In the genomic region with DNA sequence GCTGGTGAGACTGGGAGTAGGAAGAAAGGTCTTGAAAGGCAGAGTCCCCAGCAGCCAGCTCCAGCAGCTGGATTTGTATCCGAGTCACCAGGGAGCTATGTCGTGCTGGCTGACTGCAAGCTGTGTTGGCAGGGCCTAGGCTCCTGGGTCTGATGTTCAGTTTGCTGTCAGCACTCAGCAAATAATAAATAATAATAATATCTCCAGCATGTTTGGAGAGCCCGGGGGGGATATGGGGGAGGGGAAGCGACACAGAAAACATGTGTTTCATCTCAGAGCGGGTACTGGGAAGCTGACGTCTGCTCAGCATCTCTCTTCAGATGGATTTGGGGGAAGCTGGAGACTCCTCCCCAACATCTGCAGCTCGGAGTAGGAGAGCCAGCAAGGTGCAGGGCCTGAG, we compare ENCODE assay signal across 17 mouse cellular contexts. TPM values are rescaled to one million over a fixed set of nuclear protein-coding genes. Genes with fewer than 3 reads are reported as not detected.
DNase-seq lines count a peak whose midpoint lies in the region; ATAC-seq and TF ChIP-seq lines count a peak whose summit lies in the region.
"Had no signal": no experiment of that assay in that cellular context is flagged by ENCODE, and none has a peak within 500 bp of the region (broad histone marks: within the 10 kb centered on the region; RNA-seq: fewer than 3 reads in every experiment).

No protein-coding gene starts in this region.

- ATAC-seq in heart, embryonic 11.5 days (replicated peaks; ENCODE audit: insufficient number of reproducible peaks, low FRiP score, low TSS enrichment): no peak
- ATAC-seq in lung, embryonic 14.5 days (ENCODE audit: insufficient read depth): peak; percentile 92
- ATAC-seq in stomach, embryonic 14.5 days (ENCODE audit: insufficient number of reproducible peaks, insufficient read depth, low FRiP score, low read depth): 0 out of 2 replicates have a peak, but pooled peaks have one; percentile 34
- no peak for ATAC-seq in inflammation-experienced regulatory T-cells, adult 6 months
- ATAC-seq: activated CD4-positive, CD25-positive, alpha-beta regulatory T cell, adult 4 months; forebrain, embryonic 16.5 days; liver, embryonic 12.5 days had no signal

- no peaks in the 10 kb centered on the region for H3K27me3 ChIP-seq in heart, adult 2 months (ENCODE audit: control insufficient read depth, insufficient read depth, low read length)
- peaks cover 13% of the 10 kb centered on the region for H3K27me3 ChIP-seq in heart, embryonic 11.5 days (ENCODE audit: control insufficient read depth, insufficient read depth, low read length)
- H3K27me3 ChIP-seq in lung, embryonic 14.5 days (ENCODE audit: insufficient read depth, low read length): peaks cover 9% of the 10 kb centered on the region; the same call in 1 of the 2 replicates
- no peaks in the 10 kb centered on the region for H3K27me3 ChIP-seq in stomach, embryonic 14.5 days (ENCODE audit: control insufficient read depth, insufficient read depth, low read length)

- WGBS in heart, adult 2 months: 66% methylated on average over 7 of the region's 7 CpGs
- WGBS in heart, embryonic 11.5 days (ENCODE audit: insufficient replicate concordance): 59% methylated on average over 7 of the region's 7 CpGs
- WGBS in lung, embryonic 14.5 days: 23% methylated on average over 7 of the region's 7 CpGs
- 55% methylated on average over 7 of the region's 7 CpGs for WGBS in lung, adult 2 months
- 30% methylated on average over 7 of the region's 7 CpGs for WGBS in stomach, embryonic 14.5 days

- TF ChIP-seq POLR2A in heart, adult 2 months (IDR thresholded peaks at IDR 0.05; ENCODE audit: insufficient read depth, low read depth, low read length): no peak
- TF ChIP-seq POLR2A in lung, adult 2 months (IDR thresholded peaks at IDR 0.05; ENCODE audit: borderline replicate concordance, extremely low read depth, low read depth, low read length): no peak

- H3K79me2 ChIP-seq in heart, adult 2 months (replicated peaks; ENCODE audit: control insufficient read depth, insufficient read depth, low read length): no peaks in the 10 kb centered on the region

- peak; percentile 33 to 39 for DNase-seq in heart, adult 2 months
- peak; percentile 84 for DNase-seq in lung, embryonic 14.5 days
- DNase-seq in lung, adult 2 months: no peak
- DNase-seq in gastrocnemius, postnatal 36 days: peak; percentile 28 to 36
- no peak for DNase-seq in frontal cortex, postnatal 14 days (ENCODE audit: low spot score in 2 of 2)
- DNase-seq: B cell, adult 2 months; cerebellum, adult 9-11 months; thymus, postnatal 14 days had no signal

- TF ChIP-seq CTCF in heart, adult 2 months (IDR thresholded peaks at IDR 0.05): no peak
- no peak for TF ChIP-seq CTCF in lung, embryonic 14.5 days (IDR thresholded peaks at IDR 0.05; ENCODE audit: low read depth)
- no peak for TF ChIP-seq CTCF in lung, adult 2 months (IDR thresholded peaks at IDR 0.05; ENCODE audit: insufficient read depth, low read length)

- no peak for TF ChIP-seq EP300 in heart, adult 2 months (IDR thresholded peaks at IDR 0.05; ENCODE audit: insufficient read depth, low read depth, low read length)

- H3K27ac ChIP-seq in heart, adult 2 months: no peak overlapping the region
- no peak overlapping the region for H3K27ac ChIP-seq in heart, embryonic 11.5 days (ENCODE audit: low read depth, low read length)
- H3K27ac ChIP-seq in lung, embryonic 14.5 days (ENCODE audit: low read depth): no peak overlapping the region
- no peak overlapping the region for H3K27ac ChIP-seq in stomach, embryonic 14.5 days (ENCODE audit: low read length)
- H3K27ac ChIP-seq: liver, embryonic 12.5 days had no signal

- intact Hi-C loops in heart, adult 2 months (cut with DNase I): no loop called here
- intact Hi-C loops in gastrocnemius, postnatal 36 days (cut with DNase I): loop anchor here (10.0 kb wide), 1 partner anchor 99 kb away; no protein-coding TSS in a partner anchor

- no peaks in the 10 kb centered on the region for H3K9me3 ChIP-seq in heart, embryonic 11.5 days (replicated peaks; ENCODE audit: control insufficient read depth, low read length)
- no peaks in the 10 kb centered on the region for H3K9me3 ChIP-seq in lung, embryonic 14.5 days (ENCODE audit: low read depth, low read length)
- no peaks in the 10 kb centered on the region for H3K9me3 ChIP-seq in stomach, embryonic 14.5 days (ENCODE audit: control insufficient read depth, low read depth, low read length)
- H3K9me3 ChIP-seq: G1E; liver, embryonic 12.5 days had no signal

- no peak overlapping the region for H3K4me3 ChIP-seq in heart, adult 2 months
- no peak overlapping the region for H3K4me3 ChIP-seq in heart, embryonic 11.5 days (ENCODE audit: low read depth, low read length)
- H3K4me3 ChIP-seq in lung, embryonic 14.5 days (ENCODE audit: low read depth, low read length): no peak overlapping the region
- H3K4me3 ChIP-seq in lung, adult 2 months (replicated peaks; ENCODE audit: extremely low read depth, low read depth, low read length): no peak overlapping the region
- no peak overlapping the region for H3K4me3 ChIP-seq in stomach, embryonic 14.5 days (ENCODE audit: low read depth, low read length)
- H3K4me3 ChIP-seq: liver, embryonic 12.5 days had no signal

- no peak overlapping the region for H3K4me2 ChIP-seq in heart, embryonic 11.5 days
- H3K4me2 ChIP-seq in lung, embryonic 14.5 days: no peak overlapping the region
- no peak overlapping the region for H3K4me2 ChIP-seq in stomach, embryonic 14.5 days (replicated peaks; ENCODE audit: low read depth, low read length)
- H3K4me2 ChIP-seq: liver, embryonic 12.5 days had no signal

- no peak overlapping the region for H3K9ac ChIP-seq in heart, adult 2 months (ENCODE audit: low read depth, low read length)
- H3K9ac ChIP-seq in heart, embryonic 11.5 days (ENCODE audit: low read depth, low read length): no peak overlapping the region
- no peak overlapping the region for H3K9ac ChIP-seq in lung, embryonic 14.5 days
- no peak overlapping the region for H3K9ac ChIP-seq in stomach, embryonic 14.5 days (replicated peaks; ENCODE audit: low read depth, low read length)
- H3K9ac ChIP-seq: liver, embryonic 12.5 days had no signal

- no peaks in the 10 kb centered on the region for H3K4me1 ChIP-seq in heart, adult 2 months (ENCODE audit: control insufficient read depth, insufficient read depth, low read length)
- H3K4me1 ChIP-seq in heart, embryonic 11.5 days (ENCODE audit: control insufficient read depth, insufficient read depth, low read length): no peaks in the 10 kb centered on the region
- peaks cover 5% of the 10 kb centered on the region; the same call in 1 of the 2 replicates for H3K4me1 ChIP-seq in lung, embryonic 14.5 days (ENCODE audit: insufficient read depth)
- no peaks in the 10 kb centered on the region for H3K4me1 ChIP-seq in lung, adult 2 months (ENCODE audit: control insufficient read depth, insufficient read depth, low read length)
- H3K4me1 ChIP-seq in stomach, embryonic 14.5 days (ENCODE audit: control insufficient read depth, insufficient read depth, low read length): peaks cover 8% of the 10 kb centered on the region; the same call in 1 of the 2 replicates
- H3K4me1 ChIP-seq: liver, embryonic 12.5 days had no signal

- H3K36me3 ChIP-seq in heart, adult 2 months (ENCODE audit: control insufficient read depth, insufficient read depth, low read length): no peaks in the 10 kb centered on the region
- no peaks in the 10 kb centered on the region for H3K36me3 ChIP-seq in heart, embryonic 11.5 days (ENCODE audit: control insufficient read depth, insufficient read depth, low read length)
- no peaks in the 10 kb centered on the region for H3K36me3 ChIP-seq in lung, embryonic 14.5 days (ENCODE audit: insufficient read depth)
- H3K36me3 ChIP-seq in stomach, embryonic 14.5 days (ENCODE audit: control insufficient read depth, insufficient read depth, low read length): no peaks in the 10 kb centered on the region
- H3K36me3 ChIP-seq: G1E; liver, embryonic 12.5 days had no signal

RNA-seq across cellular contexts. Expression of a gene that starts 19.8 kb away (rescaled TPM):
- total RNA-seq in heart, adult 2 months (2021): not detected
- 0.06 TPM in 1 of 2 replicates, not detected in the other for polyA plus RNA-seq in heart, adult 2 months (2012; rRNA removed)
- polyA plus RNA-seq in heart, embryonic 11.5 days (2014; fragmentation: Nextera tagmentation; extraction: Ambion mirVana): 0.51 and 1.2 TPM in 2 replicates
- polyA plus RNA-seq in lung, embryonic 14.5 days (2014; fragmentation: Nextera tagmentation; extraction: Ambion mirVana): 0.28 TPM in 1 of 2 replicates, not detected in the other
- 0.14 and 26.6 TPM in 2 replicates for polyA plus RNA-seq in lung, adult 2 months (2012; rRNA removed)
- total RNA-seq in gastrocnemius, postnatal 36 days (2021): under 1 TPM; 0.17 to 0.48 TPM
- polyA plus RNA-seq in stomach, embryonic 14.5 days (2014; fragmentation: Nextera tagmentation; extraction: Ambion mirVana): 262 and 263 TPM in 2 replicates
- polyA plus RNA-seq in inflammation-experienced regulatory T-cells, adult 6 months (2017; shearing (Covaris generic)): not detected
- total RNA-seq: G1E; layer of hippocampus, postnatal 10 days had no signal
- polyA plus RNA-seq: activated CD4-positive, CD25-positive, alpha-beta regulatory T cell, adult 4 months; forebrain, embryonic 16.5 days; G1E; spleen, adult 2 months had no signal

Comparison
In these comparisons a context has a peak if more than half of its experiments do, and no peak if none do; other contexts are left out.
1. DNase-seq: peak in heart, adult 2 months (2 of 2), lung, embryonic 14.5 days (single experiment) and gastrocnemius, postnatal 36 days (2 of 2); none in lung, adult 2 months (single experiment) and frontal cortex, postnatal 14 days (0 of 2).
2. ATAC-seq: peak in lung, embryonic 14.5 days (single experiment) and stomach, embryonic 14.5 days (single experiment); none in heart, embryonic 11.5 days (single experiment) and inflammation-experienced regulatory T-cells, adult 6 months (single experiment).